Mouse (Mus musculus) urinary bladder, postnatal 14 days (tissue): ENCODE data around the gene Gm12790.
"Not testable (repeated sequence)": the region's sequence is repeated elsewhere in the genome, so short reads cannot be mapped to it uniquely, and the experiment has no call there.

Experiments
- DNase-seq: peaks from one replicate; pipeline ENCODE4 v3.0.0; 2021; ENCODE audit warnings: low spot score

Gene Gm12790

DNA sequence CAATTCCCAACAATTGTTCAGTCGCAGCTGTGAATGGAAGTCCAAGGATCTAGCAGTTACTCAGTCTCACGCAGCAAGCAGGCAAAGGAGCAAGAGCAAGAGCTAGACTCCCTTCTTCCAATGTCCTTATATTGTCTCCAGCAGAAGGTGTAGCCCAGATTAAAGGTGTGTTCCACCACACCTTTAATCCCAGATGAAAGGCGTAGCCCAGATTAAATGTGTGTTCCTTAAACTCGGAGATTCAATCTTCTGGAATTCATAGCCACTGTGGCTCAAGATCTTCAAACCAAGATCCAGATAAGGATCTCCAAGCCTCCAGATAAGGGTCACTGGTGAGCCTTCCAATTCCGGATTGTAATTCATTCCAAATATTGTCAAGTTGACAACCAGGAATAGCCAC is at the start of gene Gm12790:
Gene Gm12790 (minus strand): TSS at position 101 of the 400 bp plus-strand sequence.
- DNase-seq = not testable (repeated sequence)

DNA sequence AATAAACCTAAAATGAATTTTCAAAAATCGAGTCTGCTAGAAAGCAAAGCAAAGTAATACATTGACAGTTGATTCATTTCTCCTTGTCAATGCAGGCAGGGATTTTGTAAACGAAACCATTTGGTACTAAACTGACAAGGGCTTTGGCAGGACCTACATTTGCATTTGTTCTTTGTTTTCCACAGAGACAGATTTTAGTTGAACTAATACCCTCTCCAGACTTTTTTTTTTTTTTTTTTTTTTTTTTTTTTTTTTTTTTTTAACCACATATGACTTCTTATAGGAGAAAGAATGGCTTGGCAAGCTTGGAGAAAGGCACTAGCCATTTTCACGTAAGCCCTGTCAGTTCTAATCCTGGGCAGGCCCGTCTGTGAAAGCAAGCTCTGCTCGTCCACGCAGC is 45.8 kb upstream of the Gm12790 start:
- no peak for DNase-seq

DNA sequence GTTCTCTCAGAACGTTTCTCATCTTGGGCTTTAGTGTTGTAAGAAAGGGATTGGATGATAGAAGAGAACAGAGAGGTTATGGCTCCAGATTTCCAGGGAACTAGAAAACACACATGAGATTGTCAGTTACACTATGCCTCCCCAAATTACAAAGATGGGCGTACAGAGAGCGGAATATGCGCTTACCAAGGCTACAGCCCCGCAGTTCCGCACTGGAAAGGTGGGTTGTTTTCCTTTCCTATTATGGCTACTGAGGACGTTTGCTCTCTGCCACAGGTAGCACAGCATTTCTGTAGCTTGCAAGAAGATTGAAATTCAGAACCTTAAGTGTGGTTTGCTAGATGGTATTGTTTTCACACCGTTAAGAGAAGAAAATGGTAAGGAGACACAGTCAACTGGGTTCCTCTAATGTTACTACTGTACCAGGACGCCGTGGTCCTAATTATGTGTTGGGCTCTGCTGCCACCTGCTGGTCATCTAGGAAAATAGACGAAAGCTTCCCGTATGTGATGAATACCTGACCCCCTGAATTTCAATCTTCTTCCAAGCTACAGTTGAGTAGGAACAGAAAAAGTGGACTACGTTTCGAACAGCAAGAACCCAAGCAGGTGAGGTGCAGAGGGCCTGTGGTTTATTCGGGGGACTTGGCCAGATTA is 17.5 kb upstream of the Gm12790 start:
- peak; percentile 52 for DNase-seq

DNA sequence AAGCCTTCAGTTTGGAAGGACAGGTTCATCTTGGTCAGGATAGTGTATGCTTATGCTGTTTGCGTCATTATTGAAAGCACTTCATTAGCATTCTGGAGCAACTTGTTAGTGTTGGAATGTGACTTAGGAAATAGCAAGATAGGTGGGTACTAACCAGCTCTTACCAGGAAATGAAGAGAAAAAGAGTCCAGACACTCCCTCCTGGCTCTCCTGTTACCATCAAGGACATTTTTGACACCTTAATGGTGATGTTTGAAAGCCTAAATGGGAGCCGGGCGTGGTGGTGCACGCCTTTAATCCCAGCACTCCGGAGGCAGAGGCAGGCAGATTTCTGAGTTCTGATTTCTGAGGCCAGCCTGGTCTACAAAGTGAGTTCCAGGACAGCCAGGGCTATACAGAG is 16.6 kb upstream of the Gm12790 start:
- no peak for DNase-seq

DNA sequence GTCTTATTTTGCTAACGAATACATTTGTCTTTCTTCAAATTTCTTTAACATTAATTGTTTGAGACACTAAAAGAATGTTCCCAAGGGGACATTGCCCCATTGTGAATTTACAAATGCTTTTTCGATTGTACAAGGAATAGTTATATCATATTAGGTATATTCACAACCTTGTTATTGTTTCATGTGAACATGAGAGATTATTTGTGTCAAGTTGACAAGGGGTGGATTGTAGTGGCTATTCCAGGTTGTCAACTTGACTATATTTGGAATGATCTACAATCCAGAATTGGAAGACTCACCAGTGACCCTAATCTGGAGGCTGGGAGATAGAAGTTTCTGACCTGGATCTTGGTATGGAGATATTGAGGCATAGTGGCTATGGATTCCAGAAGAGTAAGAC is 5.5 kb upstream of the Gm12790 start, which contains the start of gene Gm12789:
Gene Gm12789 (plus strand): TSS at position 301 of the 400 bp plus-strand sequence.
- not testable (repeated sequence) for DNase-seq

DNA sequence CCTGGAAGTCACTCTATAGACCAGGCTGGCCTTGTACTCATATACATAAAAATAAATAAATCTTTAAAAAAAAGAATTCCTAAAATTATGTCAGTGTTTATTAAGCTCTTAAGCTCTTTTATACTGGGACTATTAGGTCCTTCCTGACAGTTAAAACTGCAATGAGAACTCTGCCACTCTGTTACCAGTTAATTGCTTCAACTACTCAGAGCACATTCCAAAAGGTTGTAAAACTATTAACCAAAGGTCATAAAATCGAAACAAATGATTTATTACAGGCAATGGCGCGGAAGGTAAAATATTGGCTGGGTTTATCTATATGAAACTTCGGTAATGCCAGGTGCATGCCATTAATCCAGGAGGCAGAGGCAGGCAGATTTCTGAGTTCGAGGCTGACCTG is 4.8 kb upstream of the Gm12790 start:
- no peak for DNase-seq

DNA sequence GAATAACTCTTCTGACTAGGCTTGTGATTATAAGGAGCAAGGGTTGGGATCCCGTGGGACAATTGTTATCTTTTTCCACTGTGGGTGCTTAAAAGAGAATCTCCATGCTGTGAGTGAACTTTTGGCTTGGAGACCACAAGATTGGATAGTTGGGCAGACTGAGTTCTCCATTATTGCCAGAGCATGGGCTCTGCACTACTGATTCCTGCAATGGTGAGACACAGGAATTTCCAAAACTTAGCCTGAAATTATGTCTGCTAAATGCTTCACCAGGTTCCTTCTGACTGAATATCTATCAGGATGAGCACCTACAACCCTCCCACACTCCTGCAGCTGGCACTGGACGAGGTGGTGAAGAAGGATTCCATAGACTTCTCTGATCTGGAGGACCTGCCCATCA is 40.7 kb downstream of the Gm12790 start, which contains the start of gene Gm12794:
Gene Gm12794 (plus strand): TSS at position 301 of the 400 bp plus-strand sequence.
- not testable (repeated sequence) for DNase-seq
